Comparison of ENCODE assay signal across 23 mouse cellular contexts in genomic region chr17:7678898-7679297, GRCm38 (mm10).
DNase-seq lines count a peak whose midpoint lies in the region; ATAC-seq and TF ChIP-seq lines count a peak whose summit lies in the region.
"Had no signal": no experiment of that assay in that cellular context is flagged by ENCODE, and none has a peak within 500 bp of the region (broad histone marks: within the 10 kb centered on the region; RNA-seq: fewer than 3 reads in every experiment).

No protein-coding gene starts in this region.

- WGBS in heart, embryonic 11.5 days (ENCODE audit: insufficient replicate concordance) = 60% methylated on average over 9 of the region's 9 CpGs
- WGBS in liver, adult 2 months = 75% methylated on average over 9 of the region's 9 CpGs
- WGBS in liver, embryonic 11.5 days = 65% methylated on average over 9 of the region's 9 CpGs
- WGBS in heart, adult 2 months = 45% methylated on average over 9 of the region's 9 CpGs

- no peak overlapping the region for H3K4me2 ChIP-seq in heart, embryonic 11.5 days
- no peak overlapping the region for H3K4me2 ChIP-seq in liver, embryonic 11.5 days
- H3K4me2 ChIP-seq: embryonic facial prominence, embryonic 13.5 days; limb, embryonic 15.5 days; neural tube, embryonic 15.5 days had no signal

- no peak overlapping the region for H3K27ac ChIP-seq in heart, embryonic 11.5 days (ENCODE audit: low read depth, low read length)
- no peak overlapping the region for H3K27ac ChIP-seq in liver, adult 2 months (replicated peaks; ENCODE audit: insufficient read depth, low read depth, low read length)
- H3K27ac ChIP-seq in liver, embryonic 11.5 days (ENCODE audit: low read depth, low read length) = no peak overlapping the region
- no peak overlapping the region for H3K27ac ChIP-seq in heart, adult 2 months
- H3K27ac ChIP-seq: embryonic facial prominence, embryonic 13.5 days; hindbrain, postnatal 0 days; limb, embryonic 15.5 days; neural tube, embryonic 15.5 days had no signal

- H3K27me3 ChIP-seq in heart, embryonic 11.5 days (ENCODE audit: control insufficient read depth, insufficient read depth, low read length) = no peaks in the 10 kb centered on the region
- H3K27me3 ChIP-seq in liver, adult 2 months (ENCODE audit: control insufficient read depth, insufficient read depth, low read length) = no peaks in the 10 kb centered on the region
- H3K27me3 ChIP-seq in liver, embryonic 11.5 days (replicated peaks; ENCODE audit: control insufficient read depth, insufficient read depth, low read length) = no peaks in the 10 kb centered on the region
- no peaks in the 10 kb centered on the region for H3K27me3 ChIP-seq in heart, adult 2 months (ENCODE audit: control insufficient read depth, insufficient read depth, low read length)
- H3K27me3 ChIP-seq: embryonic facial prominence, embryonic 13.5 days; limb, embryonic 15.5 days; neural tube, embryonic 15.5 days had no signal

- ATAC-seq in heart, embryonic 11.5 days (replicated peaks; ENCODE audit: insufficient number of reproducible peaks, low FRiP score, low TSS enrichment) = no peak
- no peak for ATAC-seq in liver, embryonic 11.5 days (replicated peaks; ENCODE audit: low FRiP score)
- ATAC-seq: CD4-positive, CD25-positive, alpha-beta regulatory T cell, adult 4 months; forebrain, embryonic 14.5 days; hindbrain, postnatal 0 days; intestine, postnatal 0 days; liver, postnatal 0 days; midbrain, embryonic 16.5 days had no signal

- DNase-seq in heart, adult 11 months = peak; percentile 96
- DNase-seq in liver, adult 2 months (ENCODE audit: extremely low read depth, low read depth, low spot score) = peak; percentile 7
- no peak for DNase-seq in liver, embryonic 11.5 days (ENCODE audit: low spot score)
- DNase-seq in heart, adult 2 months = peak; percentile 35 to 55
- DNase-seq in heart, postnatal 10 days = peak; percentile 62 to 63
- DNase-seq in cerebellum, adult 18-20 months = no peak
- no peak for DNase-seq in cerebellum, adult 9-11 months
- DNase-seq: adrenal gland, postnatal 14 days; cerebellum, postnatal 14 days; gastrocnemius, postnatal 36 days; liver, postnatal 0 days; right cerebral cortex, postnatal 14 days; spleen, adult 18-20 months; thymus, adult 18-20 months had no signal

- no peak overlapping the region for H3K9ac ChIP-seq in heart, embryonic 11.5 days (ENCODE audit: low read depth, low read length)
- H3K9ac ChIP-seq in liver, adult 2 months (ENCODE audit: low read depth, low read length) = no peak overlapping the region
- no peak overlapping the region for H3K9ac ChIP-seq in liver, embryonic 11.5 days (ENCODE audit: low read depth, low read length)
- H3K9ac ChIP-seq in heart, adult 2 months (ENCODE audit: low read depth, low read length) = no peak overlapping the region
- H3K9ac ChIP-seq: embryonic facial prominence, embryonic 13.5 days; limb, embryonic 15.5 days; liver, postnatal 0 days; neural tube, embryonic 15.5 days had no signal

- no peak; the same call in 1 of the 2 replicates for TF ChIP-seq EP300 in heart, adult 2 months (IDR thresholded peaks at IDR 0.05; ENCODE audit: insufficient read depth, low read depth, low read length)

- no peaks in the 10 kb centered on the region for H3K36me3 ChIP-seq in heart, embryonic 11.5 days (ENCODE audit: control insufficient read depth, insufficient read depth, low read length)
- H3K36me3 ChIP-seq in liver, adult 2 months (ENCODE audit: control insufficient read depth, insufficient read depth, low read length) = no peaks in the 10 kb centered on the region
- H3K36me3 ChIP-seq in liver, embryonic 11.5 days (ENCODE audit: control insufficient read depth, insufficient read depth, low read length) = no peaks in the 10 kb centered on the region
- no peaks in the 10 kb centered on the region for H3K36me3 ChIP-seq in heart, adult 2 months (ENCODE audit: control insufficient read depth, insufficient read depth, low read length)
- H3K36me3 ChIP-seq: embryonic facial prominence, embryonic 13.5 days; limb, embryonic 15.5 days; neural tube, embryonic 15.5 days had no signal

- H3K4me1 ChIP-seq in heart, embryonic 11.5 days (ENCODE audit: control insufficient read depth, insufficient read depth, low read length) = no peaks in the 10 kb centered on the region
- H3K4me1 ChIP-seq in liver, adult 2 months (ENCODE audit: control insufficient read depth, insufficient read depth, low read length) = no peaks in the 10 kb centered on the region
- no peaks in the 10 kb centered on the region for H3K4me1 ChIP-seq in liver, embryonic 11.5 days (replicated peaks; ENCODE audit: control insufficient read depth, insufficient read depth, low read length)
- peaks cover 1% of the 10 kb centered on the region; the same call in 1 of the 2 replicates for H3K4me1 ChIP-seq in heart, adult 2 months (ENCODE audit: control insufficient read depth, insufficient read depth, low read length)
- H3K4me1 ChIP-seq: embryonic facial prominence, embryonic 13.5 days; limb, embryonic 15.5 days; neural tube, embryonic 15.5 days had no signal

- no peaks in the 10 kb centered on the region for H3K9me3 ChIP-seq in heart, embryonic 11.5 days (replicated peaks; ENCODE audit: control insufficient read depth, low read length)
- H3K9me3 ChIP-seq in liver, embryonic 11.5 days (ENCODE audit: control insufficient read depth, low read length) = no peaks in the 10 kb centered on the region
- H3K9me3 ChIP-seq: embryonic facial prominence, embryonic 13.5 days; limb, embryonic 15.5 days; neural tube, embryonic 15.5 days had no signal

- no peak for TF ChIP-seq CTCF in liver, adult 2 months (IDR thresholded peaks at IDR 0.05; ENCODE audit: low read depth, low read length)
- no peak for TF ChIP-seq CTCF in heart, adult 2 months (IDR thresholded peaks at IDR 0.05)

- H3K4me3 ChIP-seq in heart, embryonic 11.5 days (ENCODE audit: low read depth, low read length) = no peak overlapping the region
- no peak overlapping the region for H3K4me3 ChIP-seq in liver, adult 2 months (ENCODE audit: insufficient read depth, low read depth, low read length)
- H3K4me3 ChIP-seq in liver, embryonic 11.5 days (ENCODE audit: low read depth, low read length) = no peak overlapping the region
- H3K4me3 ChIP-seq in heart, adult 2 months = no peak overlapping the region
- H3K4me3 ChIP-seq: embryonic facial prominence, embryonic 13.5 days; limb, embryonic 15.5 days; neural tube, embryonic 15.5 days had no signal

- no peak for TF ChIP-seq POLR2A in liver, adult 2 months (IDR thresholded peaks at IDR 0.05; ENCODE audit: extremely low read depth, insufficient read depth, low read length)
- TF ChIP-seq POLR2A in heart, adult 2 months (IDR thresholded peaks at IDR 0.05; ENCODE audit: insufficient read depth, low read depth, low read length) = no peak

- H3K79me2 ChIP-seq in liver, adult 2 months (ENCODE audit: control insufficient read depth, insufficient read depth, low read length) = no peaks in the 10 kb centered on the region
- no peaks in the 10 kb centered on the region for H3K79me2 ChIP-seq in heart, adult 2 months (replicated peaks; ENCODE audit: control insufficient read depth, insufficient read depth, low read length)

- intact Hi-C loops in heart, adult 2 months (cut with DNase I) = no loop called here
- intact Hi-C loops in heart, postnatal 10 days (cut with DNase I) = no loop called here

Comparison
In these comparisons a context has a peak if more than half of its experiments do, and no peak if none do; other contexts are left out.
1. DNase-seq: peak in heart, adult 11 months (single experiment), liver, adult 2 months (single experiment), heart, adult 2 months (2 of 2) and heart, postnatal 10 days (2 of 2); none in liver, embryonic 11.5 days (single experiment), cerebellum, adult 18-20 months (0 of 2) and cerebellum, adult 9-11 months (single experiment).